Mouse (Mus musculus) hindbrain, embryonic 10.5 days (tissue): ENCODE measurements around the gene Stk26. TPM values are rescaled to one million over a fixed set of nuclear protein-coding genes. Genes with fewer than 3 reads are reported as not detected.
A peak's percentile ranks its signal among the peaks of the same experiment; 100 is the strongest.

ENCODE experiments used
- DNase-seq: peaks from one replicate; pipeline ENCODE4 v3.0.0-alpha.2; 2017; ENCODE audit warnings: low spot score
- H3K27ac ChIP-seq: fragments of 300-500 bp; sonication (generic); 2 replicates; pipeline ENCODE4 v1.5.1; 2016; ENCODE audit warnings: mild to moderate bottlenecking, moderate library complexity
- H3K27me3 ChIP-seq: fragments of 300-500 bp; sonication (generic); 2 replicates; pipeline ENCODE4 v1.6.1; 2016; ENCODE audit warnings: mild to moderate bottlenecking; ENCODE audit not compliant: poor library complexity, insufficient read depth, severe bottlenecking
- H3K36me3 ChIP-seq: fragments of 300-500 bp; sonication (generic); 2 replicates; pipeline ENCODE4 v1.6.1; 2016; ENCODE audit warnings: mild to moderate bottlenecking, moderate library complexity
- H3K4me1 ChIP-seq: fragments of 300-500 bp; sonication (generic); replicated peaks from 2 replicates; pipeline ENCODE4 v1.6.1; 2016; ENCODE audit warnings: mild to moderate bottlenecking
- H3K4me3 ChIP-seq: fragments of 300-500 bp; sonication (generic); 2 replicates; pipeline ENCODE4 v1.5.1; 2016; ENCODE audit warnings: mild to moderate bottlenecking, moderate library complexity
- H3K9me3 ChIP-seq: fragments of 300-500 bp; sonication (generic); 2 replicates; pipeline ENCODE4 v1.6.1; 2016; ENCODE audit warnings: mild to moderate bottlenecking, moderate library complexity
- WGBS: fragments of 180-500 bp; shearing (Covaris S2); methylation state at CpG from one replicate; pipeline ENCODE4 v1.1.7; 2016; 5-methylcytosine and 5-hydroxymethylcytosine counted together
- polyA plus RNA-seq: library from polyadenylated mRNA; unstranded; fragments of >200 nt; fragmentation: Nextera tagmentation; extraction: Ambion mirVana; gene quantifications from 2 replicates; pipeline ENCODE4 v1.2.1, GENCODE M21; 2016

Stk26 gene
- polyA plus RNA-seq, result 2.3 and 4.6 TPM in 2 replicates

GRCm38 (mm10) chrX:50840847-50841560 is at the start of gene Stk26:
Stk26 (plus strand) TSS chrX:50841047.
- 23% methylated on average over 31 of the region's 31 CpGs for WGBS
- Histone ChIP-seq H3K9me3 (peaks cover 4% of the 10 kb centered on the region; the same call in 1 of the 2 replicates), H3K27ac (peak within 1 kb of the TSS; percentile 53; the same call in 1 of the 2 replicates), H3K36me3 (no peaks in the 10 kb centered on the region), H3K4me1 (no peaks in the 10 kb centered on the region; the same call in 1 of the 2 replicates), H3K4me3 (peak within 1 kb of the TSS; percentile 58), H3K27me3 (peaks cover 48% of the 10 kb centered on the region)
- DNase-seq, result peak; percentile 60

GRCm38 (mm10) chrX:50793005-50793680 is 47.7 kb upstream of the Stk26 start:
- WGBS, result 55% methylated on average over 4 of the region's 4 CpGs
- Histone ChIP-seq H3K9me3 (no peaks in the 10 kb centered on the region), H3K27ac (no peak overlapping the region), H3K4me3 (no peak overlapping the region), H3K27me3 (peaks cover 96% of the 10 kb centered on the region), H3K4me1 (no peaks in the 10 kb centered on the region), H3K36me3 (no peaks in the 10 kb centered on the region)
- DNase-seq, result no peak

GRCm38 (mm10) chrX:50797798-50798197 is 43.0 kb upstream of the Stk26 start:
- Histone ChIP-seq H3K27me3 (peaks cover 82% of the 10 kb centered on the region), H3K36me3 (no peaks in the 10 kb centered on the region), H3K4me1 (peaks cover 7% of the 10 kb centered on the region; the same call in 1 of the 2 replicates), H3K4me3 (no peak overlapping the region), H3K27ac (no peak overlapping the region), H3K9me3 (no peaks in the 10 kb centered on the region)
- DNase-seq, result no peak
- 33% methylated on average over 1 of the region's 1 CpGs for WGBS

- Histone ChIP-seq H3K27me3 (peaks cover 82% of the 10 kb centered on the region), H3K27ac (no peak overlapping the region), H3K9me3 (no peaks in the 10 kb centered on the region), H3K36me3 (no peaks in the 10 kb centered on the region), H3K4me1 (peaks cover 7% of the 10 kb centered on the region; the same call in 1 of the 2 replicates), H3K4me3 (no peak overlapping the region)
- no peak for DNase-seq
- WGBS, result 47% methylated on average over 10 of the region's 10 CpGs
Observed at GRCm38 (mm10) chrX:50798571-50798970, 42.3 kb upstream of the Stk26 start.

GRCm38 (mm10) chrX:50799656-50800188 is 41.1 kb upstream of the Stk26 start:
- H3K27ac ChIP-seq, result no peak overlapping the region
- no peak for DNase-seq
- H3K4me1 ChIP-seq, result peaks cover 7% of the 10 kb centered on the region; the same call in 1 of the 2 replicates
- 46% methylated on average over 8 of the region's 8 CpGs for WGBS
- no peaks in the 10 kb centered on the region for H3K36me3 ChIP-seq
- peaks cover 82% of the 10 kb centered on the region for H3K27me3 ChIP-seq
- H3K4me3 ChIP-seq, result no peak overlapping the region
- H3K9me3 ChIP-seq, result no peaks in the 10 kb centered on the region

GRCm38 (mm10) chrX:50805654-50806053 is 35.2 kb upstream of the Stk26 start:
- no peak for DNase-seq
- Histone ChIP-seq H3K9me3 (no peaks in the 10 kb centered on the region), H3K36me3 (no peaks in the 10 kb centered on the region), H3K4me1 (no peaks in the 10 kb centered on the region), H3K4me3 (no peak overlapping the region), H3K27me3 (peaks cover 32% of the 10 kb centered on the region), H3K27ac (no peak overlapping the region)
- WGBS, result 53% methylated on average over 4 of the region's 4 CpGs

GRCm38 (mm10) chrX:50823856-50824255 is 17.0 kb upstream of the Stk26 start:
- H3K27ac ChIP-seq, result no peak overlapping the region
- WGBS, result 75% methylated on average over 6 of the region's 6 CpGs
- no peaks in the 10 kb centered on the region for H3K9me3 ChIP-seq
- DNase-seq, result no peak
- H3K36me3 ChIP-seq, result no peaks in the 10 kb centered on the region
- peaks cover 16% of the 10 kb centered on the region; the same call in 1 of the 2 replicates for H3K27me3 ChIP-seq
- H3K4me1 ChIP-seq, result no peaks in the 10 kb centered on the region
- no peak overlapping the region for H3K4me3 ChIP-seq

- no peak for DNase-seq
- H3K4me3 ChIP-seq, result no peak overlapping the region
- H3K27ac ChIP-seq, result no peak overlapping the region
- H3K27me3 ChIP-seq, result peaks cover 31% of the 10 kb centered on the region
- 80% methylated on average over 3 of the region's 3 CpGs for WGBS
- no peaks in the 10 kb centered on the region for H3K36me3 ChIP-seq
- no peaks in the 10 kb centered on the region for H3K4me1 ChIP-seq
- H3K9me3 ChIP-seq, result no peaks in the 10 kb centered on the region
Observed at GRCm38 (mm10) chrX:50835592-50835991, 5.3 kb upstream of the Stk26 start.

- H3K36me3 ChIP-seq, result no peaks in the 10 kb centered on the region
- H3K4me1 ChIP-seq, result no peaks in the 10 kb centered on the region
- H3K27ac ChIP-seq, result no peak overlapping the region
- no peak for DNase-seq
- WGBS, result 72% methylated on average over 10 of the region's 10 CpGs
- H3K4me3 ChIP-seq, result no peak overlapping the region
- H3K9me3 ChIP-seq, result peaks cover under 1% of the 10 kb centered on the region; the same call in 1 of the 2 replicates
- peaks cover 34% of the 10 kb centered on the region for H3K27me3 ChIP-seq
Observed at GRCm38 (mm10) chrX:50836029-50836691, 4.7 kb upstream of the Stk26 start.

GRCm38 (mm10) chrX:50841587-50841986 is 740 bp downstream of the Stk26 start:
- no peaks in the 10 kb centered on the region; the same call in 1 of the 2 replicates for H3K4me1 ChIP-seq
- peaks cover 46% of the 10 kb centered on the region for H3K27me3 ChIP-seq
- no peaks in the 10 kb centered on the region for H3K36me3 ChIP-seq
- DNase-seq, result no peak
- peaks cover 4% of the 10 kb centered on the region; the same call in 1 of the 2 replicates for H3K9me3 ChIP-seq
- H3K27ac ChIP-seq, result peak overlapping the region; percentile 53; the same call in 1 of the 2 replicates
- 22% methylated on average over 22 of the region's 23 CpGs for WGBS
- H3K4me3 ChIP-seq, result peak overlapping the region; percentile 58

- peaks cover 46% of the 10 kb centered on the region for H3K27me3 ChIP-seq
- no peak for DNase-seq
Observed at GRCm38 (mm10) chrX:50842046-50842445, 1.2 kb downstream of the Stk26 start.

GRCm38 (mm10) chrX:50850428-50851184 is 9.8 kb downstream of the Stk26 start:
- 79% methylated on average over 6 of the region's 6 CpGs for WGBS
- no peaks in the 10 kb centered on the region for H3K36me3 ChIP-seq
- no peak overlapping the region for H3K27ac ChIP-seq
- 0 out of 2 replicates have a peak, but pooled peaks cover 5% of the 10 kb centered on the region for H3K27me3 ChIP-seq
- H3K4me3 ChIP-seq, result no peak overlapping the region
- no peaks in the 10 kb centered on the region for H3K4me1 ChIP-seq
- no peaks in the 10 kb centered on the region for H3K9me3 ChIP-seq
- DNase-seq, result no peak

More at GRCm38 (mm10) chrX:50842046-50842445, 1.2 kb downstream of the Stk26 start:
- Histone ChIP-seq H3K27ac (0 out of 2 replicates have a peak overlapping the region, but pooled peaks have one; percentile 53), H3K36me3 (no peaks in the 10 kb centered on the region), H3K4me3 (peak overlapping the region; percentile 58), H3K4me1 (no peaks in the 10 kb centered on the region; the same call in 1 of the 2 replicates), H3K9me3 (peaks cover 4% of the 10 kb centered on the region; the same call in 1 of the 2 replicates)
- WGBS, result 45% methylated on average over 9 of the region's 9 CpGs
